Mouse (Mus musculus) frontal cortex, adult (tissue): ENCODE measurements around the gene Mrpl4.
A peak's percentile ranks its signal among the peaks of the same experiment; 100 is the strongest.

Experiments used
- ATAC-seq: cut with Nextera tagmentation; 2 replicates; pipeline ENCODE4 v1.9.2; 2017; ENCODE audit warnings: mild to moderate bottlenecking, moderate library complexity, mixed read lengths; ENCODE audit not compliant: low TSS enrichment

The Mrpl4 gene

GRCm38 (mm10) chr9:21016331-21017176 lies 14.0 kb downstream of the Mrpl4 start:
- ATAC-seq, result no peak

DNA sequence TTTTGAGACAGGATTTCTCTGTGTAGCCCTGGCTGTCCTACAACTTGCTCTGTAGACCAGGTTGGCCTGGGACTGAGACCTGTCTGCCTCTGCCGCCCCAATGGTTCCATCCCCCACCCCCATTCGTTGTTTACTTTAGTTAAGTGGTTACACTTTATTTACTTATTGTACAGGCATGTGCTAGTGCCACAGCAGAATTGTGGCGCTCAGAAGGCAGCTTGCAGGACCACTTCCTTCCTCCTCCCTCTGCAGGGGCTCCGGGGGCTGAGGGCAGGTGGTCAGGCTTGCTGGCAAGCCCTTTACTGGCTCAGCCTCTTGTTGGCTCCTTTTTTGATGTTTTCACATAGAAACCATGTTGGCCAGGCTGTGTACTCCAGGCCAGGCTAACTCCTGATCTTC lies 14.6 kb downstream of the Mrpl4 start:
- ATAC-seq, result no peak

DNA sequence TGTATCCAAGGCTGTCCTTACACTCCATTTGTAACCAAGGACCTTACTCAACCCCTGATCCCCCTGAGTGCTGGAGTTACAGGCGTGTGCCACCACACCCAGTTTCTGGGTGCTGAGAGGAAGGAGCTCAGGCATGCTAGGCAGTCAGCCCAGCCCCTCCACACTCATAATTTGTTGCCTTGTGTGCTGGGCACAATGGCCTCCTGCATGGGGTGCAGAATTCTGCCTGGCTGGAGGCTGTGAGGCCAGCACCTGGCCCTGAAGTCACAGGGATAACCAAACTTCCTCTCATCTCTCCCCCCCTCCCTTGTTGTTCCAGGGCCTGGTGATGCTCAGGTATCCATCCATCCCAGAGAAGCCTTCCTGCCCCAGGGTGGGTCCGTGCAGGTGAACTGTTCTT lies 16.1 kb downstream of the Mrpl4 start:
- ATAC-seq, result no peak

DNA sequence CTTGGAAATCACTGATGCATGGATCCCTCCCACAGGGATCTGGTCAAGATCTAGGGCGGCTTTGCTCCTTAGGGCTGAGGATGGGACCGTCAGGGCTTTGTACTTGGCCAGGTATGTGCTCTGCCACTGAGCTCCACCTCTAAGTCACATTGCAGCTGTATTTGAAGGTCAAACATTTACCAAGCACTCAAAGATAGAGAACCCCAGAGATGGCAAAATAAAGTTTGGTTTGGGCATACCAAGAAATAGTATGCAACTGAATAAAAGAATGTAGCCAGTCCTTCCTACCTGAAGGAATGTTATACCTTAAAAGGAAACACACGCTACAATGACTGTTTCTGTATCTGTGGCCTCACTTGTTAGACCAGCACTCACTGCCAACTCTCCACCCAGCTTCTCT lies 18.8 kb downstream of the Mrpl4 start:
- ATAC-seq, result no peak

DNA sequence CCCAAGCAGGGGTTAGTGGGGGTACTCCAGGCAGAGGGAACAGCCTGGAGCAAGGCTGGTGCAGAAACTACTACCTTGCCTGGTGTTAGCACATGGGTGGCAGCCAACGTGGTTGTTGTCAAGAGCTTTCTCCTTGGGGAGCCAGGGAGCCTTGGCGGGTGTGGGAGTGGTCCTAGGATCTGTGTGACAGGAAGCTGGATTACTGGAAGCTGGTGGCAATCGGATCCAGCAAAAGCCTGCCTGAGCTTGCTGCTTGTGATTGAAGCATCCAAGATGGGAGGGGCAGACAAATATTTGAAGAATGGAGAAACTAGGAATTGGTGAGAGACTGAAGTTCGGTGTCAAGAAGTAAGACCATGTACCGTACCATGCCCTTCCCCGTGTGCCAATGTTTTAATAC lies 19.8 kb downstream of the Mrpl4 start:
- ATAC-seq, result no peak

- no peak for ATAC-seq
These were observed 20.2 kb downstream of the Mrpl4 start for GRCm38 (mm10) chr9:21022726-21023125.

DNA sequence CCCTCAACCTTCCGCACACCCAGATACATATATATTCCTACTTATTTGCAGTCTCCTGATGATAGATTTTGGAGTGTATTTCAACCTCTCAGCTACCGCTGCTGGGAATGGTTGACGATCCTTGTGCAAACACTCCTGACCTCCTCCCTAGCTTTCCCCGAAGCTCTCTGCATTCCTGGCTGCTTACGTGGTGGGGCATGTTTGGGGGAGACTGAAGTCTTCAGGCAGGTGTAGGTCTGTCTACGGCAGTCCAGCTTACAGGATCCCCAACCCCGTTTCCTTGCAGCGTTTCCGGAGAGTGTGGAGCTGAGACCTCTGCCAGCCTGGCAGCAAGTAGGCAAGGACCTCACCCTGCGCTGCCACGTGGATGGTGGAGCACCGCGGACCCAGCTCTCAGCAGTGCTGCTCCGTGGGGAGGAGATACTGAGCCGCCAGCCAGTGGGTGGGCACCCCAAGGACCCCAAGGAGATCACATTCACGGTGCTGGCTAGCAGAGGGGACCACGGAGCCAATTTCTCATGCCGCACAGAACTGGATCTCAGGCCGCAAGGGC lies 22.8 kb downstream of the Mrpl4 start:
- no peak for ATAC-seq

DNA sequence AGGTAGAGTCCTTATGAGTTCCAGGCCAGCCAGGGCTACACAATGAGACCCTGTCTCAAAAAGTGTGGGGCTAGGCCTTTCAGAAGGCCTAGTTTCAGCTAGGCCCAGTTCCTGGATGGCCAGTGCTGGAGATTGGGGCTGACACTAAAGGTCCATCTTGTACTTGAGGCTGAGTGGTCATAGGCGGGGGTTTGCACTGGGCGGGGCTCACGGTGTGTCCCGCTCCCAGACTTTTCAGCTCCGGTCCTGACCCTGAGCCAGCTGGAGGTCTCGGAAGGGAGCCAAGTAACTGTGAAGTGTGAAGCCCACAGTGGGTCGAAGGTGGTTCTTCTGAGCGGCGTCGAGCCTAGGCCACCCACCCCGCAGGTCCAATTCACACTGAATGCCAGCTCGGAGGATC lies 24.3 kb downstream of the Mrpl4 start:
- no peak for ATAC-seq

GRCm38 (mm10) chr9:21027774-21028290 lies 25.3 kb downstream of the Mrpl4 start:
- no peak for ATAC-seq

GRCm38 (mm10) chr9:21028560-21029110 lies 26.1 kb downstream of the Mrpl4 start:
- no peak for ATAC-seq

DNA sequence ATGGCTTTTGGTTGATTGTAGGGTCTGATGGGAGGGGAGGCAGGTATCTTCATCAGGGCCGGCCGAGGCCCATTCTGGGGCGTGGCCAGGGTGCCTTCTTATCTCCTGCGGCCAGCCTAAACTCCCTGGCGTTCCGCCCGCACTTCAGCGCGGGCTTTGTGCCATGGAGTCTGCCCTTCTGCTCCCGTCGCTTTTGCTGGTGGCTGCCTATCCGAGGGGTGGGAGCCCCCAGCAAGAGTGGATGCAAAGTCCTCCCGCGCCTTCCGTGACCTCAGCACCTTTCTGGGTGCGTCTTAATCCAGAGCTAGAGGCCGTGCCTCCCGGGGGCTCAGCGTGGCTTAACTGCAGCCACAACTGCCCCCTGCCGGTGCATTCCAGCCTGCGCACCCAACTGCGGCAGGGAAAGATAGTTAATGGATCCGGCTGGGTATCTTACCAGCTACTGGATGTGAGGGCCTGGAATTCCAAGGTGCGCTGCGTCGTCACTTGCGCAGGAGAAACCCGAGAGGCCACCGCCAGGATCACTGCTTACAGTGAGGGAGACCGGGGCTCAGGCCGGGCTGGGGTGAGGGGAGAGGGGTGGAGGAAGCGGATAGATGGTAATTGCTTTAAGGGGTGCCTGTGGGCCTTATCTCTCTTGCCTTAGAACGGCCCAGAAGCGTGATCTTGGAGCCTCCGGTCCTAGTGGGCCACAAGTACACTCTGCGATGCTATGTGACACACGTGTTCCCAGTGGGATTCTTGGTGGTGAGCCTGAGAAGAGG lies 26.9 kb downstream of the Mrpl4 start, which contains the start of gene Icam4:
TSS of gene Icam4 (plus strand) at position 83 of the 764 bp plus-strand sequence.
- no peak for ATAC-seq

- ATAC-seq, result no peak
These were observed 27.6 kb downstream of the Mrpl4 start for GRCm38 (mm10) chr9:21030055-21030600.

DNA sequence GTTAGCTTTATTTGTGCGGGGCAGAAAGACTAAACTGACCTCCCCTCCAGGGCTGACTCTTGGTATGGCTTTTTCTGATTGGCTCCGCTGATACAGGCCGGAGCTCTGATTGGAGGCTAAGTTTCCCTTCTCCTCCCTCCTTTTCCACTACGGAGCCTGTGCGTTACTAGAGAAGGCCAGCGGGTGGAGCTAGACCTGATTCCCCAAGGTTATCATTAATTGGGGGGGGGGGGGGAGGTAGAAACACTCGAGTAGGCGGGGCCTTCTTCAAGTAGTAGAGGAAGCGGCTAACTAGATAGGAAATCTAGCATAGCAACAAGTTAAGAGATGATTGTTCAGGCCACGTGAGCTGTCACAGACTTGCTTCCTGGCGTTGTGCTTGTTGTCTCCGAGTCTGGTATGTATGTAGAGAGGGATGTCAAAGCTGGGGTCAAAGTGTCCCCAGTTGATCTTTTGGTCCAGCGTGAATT lies 28.3 kb downstream of the Mrpl4 start:
- ATAC-seq, result peak; percentile 57

GRCm38 (mm10) chr9:21031251-21031895 lies 28.8 kb downstream of the Mrpl4 start:
- ATAC-seq, result peak; percentile 54

- peak; percentile 48 for ATAC-seq
These were observed 29.4 kb downstream of the Mrpl4 start, which contains the start of gene Icam5 for GRCm38 (mm10) chr9:21031896-21032351. TSS of gene Icam5 (plus strand) at chr9:21032073.

GRCm38 (mm10) chr9:21032491-21032890 lies 30.0 kb downstream of the Mrpl4 start:
- no peak for ATAC-seq

DNA sequence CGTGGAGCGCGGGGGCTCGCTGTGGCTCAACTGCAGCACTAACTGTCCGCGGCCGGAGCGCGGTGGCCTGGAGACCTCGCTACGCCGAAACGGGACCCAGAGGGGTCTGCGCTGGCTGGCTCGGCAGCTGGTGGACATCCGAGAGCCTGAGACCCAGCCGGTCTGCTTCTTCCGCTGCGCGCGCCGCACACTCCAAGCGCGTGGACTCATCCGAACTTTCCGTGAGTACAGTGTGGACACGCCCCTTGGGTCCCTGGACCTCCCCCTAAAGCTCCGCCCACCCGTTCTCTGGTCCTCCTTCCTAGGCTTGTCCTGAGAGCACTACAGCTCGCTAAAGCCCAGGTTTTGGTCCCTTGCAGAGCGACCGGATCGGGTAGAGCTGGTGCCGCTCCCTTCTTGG lies 30.6 kb downstream of the Mrpl4 start:
- ATAC-seq, result no peak

DNA sequence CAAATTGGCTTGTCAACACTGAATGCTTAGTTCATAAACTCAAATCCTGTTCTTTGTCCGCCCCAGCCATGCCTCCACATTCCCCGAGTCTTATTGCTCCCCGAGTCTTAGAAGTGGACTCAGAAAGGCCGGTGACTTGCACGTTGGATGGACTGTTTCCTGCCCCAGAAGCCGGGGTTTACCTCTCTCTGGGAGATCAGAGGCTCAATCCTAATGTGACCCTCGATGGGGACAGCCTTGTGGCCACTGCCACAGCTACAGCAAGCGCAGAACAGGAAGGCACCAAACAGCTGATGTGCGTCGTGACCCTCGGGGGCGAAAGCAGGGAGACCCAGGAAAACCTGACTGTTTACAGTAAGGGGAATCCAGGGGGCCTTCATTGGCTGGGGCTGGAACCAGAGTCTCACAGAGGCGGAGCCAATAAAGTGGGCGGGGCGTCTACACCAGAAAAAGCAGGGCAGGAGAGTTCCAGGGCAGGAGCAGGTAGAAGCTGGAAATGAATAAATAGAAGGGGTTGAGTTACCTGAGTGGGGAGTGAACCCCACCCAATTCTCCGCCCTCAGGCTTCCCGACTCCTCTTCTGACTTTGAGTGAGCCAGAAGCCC lies 32.0 kb downstream of the Mrpl4 start:
- ATAC-seq, result no peak

DNA sequence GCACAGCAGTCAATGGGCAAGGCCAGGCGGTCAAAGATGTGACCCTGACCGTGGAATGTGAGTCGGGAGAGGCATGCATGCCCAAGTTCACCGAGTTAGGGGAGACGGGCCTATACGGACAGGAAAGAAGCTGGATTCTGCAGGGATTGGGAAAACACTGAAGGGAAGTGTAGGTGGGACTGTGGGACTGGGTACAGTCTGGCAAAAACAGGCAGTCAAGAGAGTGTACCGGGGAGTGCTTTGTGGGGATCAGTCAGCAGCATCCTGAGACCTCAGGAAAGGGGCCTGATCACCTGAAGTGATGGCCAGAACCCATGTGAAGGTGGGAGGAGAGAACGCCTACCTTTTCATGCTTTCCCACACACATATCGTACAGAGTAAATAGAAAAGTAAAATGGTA lies 33.0 kb downstream of the Mrpl4 start:
- no peak for ATAC-seq

DNA sequence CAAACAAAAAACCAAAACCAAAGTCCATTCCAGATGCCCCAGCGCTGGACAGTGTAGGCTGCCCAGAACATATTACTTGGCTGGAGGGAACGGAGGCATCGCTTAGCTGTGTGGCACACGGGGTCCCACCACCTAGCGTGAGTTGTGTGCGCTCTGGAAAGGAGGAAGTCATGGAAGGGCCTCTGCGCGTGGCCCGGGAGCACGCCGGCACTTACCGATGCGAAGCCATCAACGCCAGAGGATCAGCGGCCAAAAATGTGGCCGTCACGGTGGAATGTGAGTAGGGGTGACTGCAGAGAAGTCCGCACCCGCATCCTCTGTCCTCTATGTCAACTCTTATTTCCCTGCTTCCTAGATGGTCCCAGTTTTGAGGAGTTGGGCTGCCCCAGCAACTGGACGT lies 33.6 kb downstream of the Mrpl4 start:
- ATAC-seq, result no peak

- no peak for ATAC-seq
These were observed 34.1 kb downstream of the Mrpl4 start for GRCm38 (mm10) chr9:21036666-21037065.
